Mouse (Mus musculus) liver, postnatal 0 days (tissue): ENCODE measurements at regions not wholly inside any gene's neighbourhood (a gene's known extent, or its start where the extent isn't known, plus 50 kb on each side); places are given as distances from the start of the nearest gene placed in this dataset.

Source experiments
- CTCF ChIP-seq: sonication (generic); IDR thresholded peaks from 2 replicates; pipeline ENCODE4 v1.5.1; 2016; ENCODE audit warnings: antibody characterized with exemption, low read depth
- EP300 ChIP-seq: IDR thresholded peaks from 2 replicates; pipeline ENCODE4 v1.6.1; 2016; ENCODE audit warnings: antibody characterized with exemption, low read depth, mild to moderate bottlenecking

- TF ChIP-seq CTCF, result no peak
- no peak for TF ChIP-seq EP300
Observed at GRCm38 (mm10) chr7:135802598-135803121, 86.5 kb upstream of the Mki67 start.
